Mouse (Mus musculus): ENCODE data around the gene Prss54.

- TF ChIP-seq POLR2A (IDR thresholded peaks at IDR 0.05; ENCODE audit: control insufficient read depth, extremely low read depth, insufficient read depth, low read length, poor library complexity), result no peak
- TF ChIP-seq CTCF (IDR thresholded peaks at IDR 0.05; ENCODE audit: borderline replicate concordance, control insufficient read depth, extremely low read depth, insufficient read depth, low read length, poor library complexity), result no peak
These were observed 33.9 kb downstream of the Prss54 start for GRCm38 (mm10) chr8:95542191-95542590.
